Mouse (Mus musculus): ENCODE data around the gene Cog1. TPM values are rescaled to one million over a fixed set of nuclear protein-coding genes. Genes with fewer than 3 reads are reported as not detected.

The Cog1 gene
- total RNA-seq, 1 experiment, result 19.1 TPM

GRCm38 (mm10) chr11:113652516-113652915 lies 3.5 kb downstream of the Cog1 start:
- no peak overlapping the region for H3K27ac ChIP-seq (ENCODE audit: insufficient read depth, low read depth, low read length, poor library complexity, severe bottlenecking)
- H3K36me3 ChIP-seq (ENCODE audit: control insufficient read depth, insufficient read depth, low read length, poor library complexity, severe bottlenecking), result peaks cover 35% of the 10 kb centered on the region
- H3K4me3 ChIP-seq (ENCODE audit: insufficient read depth in 1 of 2, low read depth in 1 of 2, low read length in 2 of 2, poor library complexity in 1 of 2, severe bottlenecking in 1 of 2), result no peak overlapping the region
- H3K9ac ChIP-seq (ENCODE audit: insufficient read depth, low read depth, low read length, poor library complexity, severe bottlenecking), result no peak overlapping the region
- in situ Hi-C loops (cut with MboI; ENCODE audit: low sequenced_read_pairs in 2 of 2, unreplicated experiment in 2 of 2), result no loop called here
- no peaks in the 10 kb centered on the region for H3K9me3 ChIP-seq (ENCODE audit: control insufficient read depth, insufficient read depth, low read depth, low read length)
- DNase-seq (ENCODE audit: low read depth, low spot score), result no peak
- TF ChIP-seq HCFC1 (IDR thresholded peaks at IDR 0.05; ENCODE audit: borderline replicate concordance, insufficient read depth, low read length), result no peak
- TF ChIP-seq ZNF384 (IDR thresholded peaks at IDR 0.05; ENCODE audit: low read depth, low read length), result no peak
- TF ChIP-seq MAFK (IDR thresholded peaks at IDR 0.05; ENCODE audit: insufficient read depth, low read depth, low read length), result no peak
- no peak for TF ChIP-seq CHD2 (IDR thresholded peaks at IDR 0.05; ENCODE audit: low read depth, low read length)
- no peak for TF ChIP-seq ZC3H11A (IDR thresholded peaks at IDR 0.05; ENCODE audit: borderline replicate concordance, low read depth, low read length)
- H3K4me1 ChIP-seq (ENCODE audit: control insufficient read depth in 2 of 2, insufficient read depth in 2 of 2, low read length in 2 of 2, poor library complexity in 1 of 2), result peaks cover 5 to 11% of the 10 kb centered on the region in 2 experiments; a peak in 2 of 4 replicates

GRCm38 (mm10) chr11:113654105-113654504 lies 5.1 kb downstream of the Cog1 start:
- Histone ChIP-seq H3K4me1 (ENCODE audit: control insufficient read depth in 2 of 2, insufficient read depth in 2 of 2, low read length in 2 of 2, poor library complexity in 1 of 2) (peaks cover 3 to 12% of the 10 kb centered on the region in 2 experiments; a peak in 2 of 4 replicates), H3K9ac (ENCODE audit: insufficient read depth, low read depth, low read length, poor library complexity, severe bottlenecking) (no peak overlapping the region), H3K27ac (ENCODE audit: insufficient read depth, low read depth, low read length, poor library complexity, severe bottlenecking) (no peak overlapping the region), H3K4me3 (ENCODE audit: insufficient read depth in 1 of 2, low read depth in 1 of 2, low read length in 2 of 2, poor library complexity in 1 of 2, severe bottlenecking in 1 of 2) (no peak overlapping the region), H3K36me3 (ENCODE audit: control insufficient read depth, insufficient read depth, low read length, poor library complexity, severe bottlenecking) (peaks cover 46% of the 10 kb centered on the region), H3K9me3 (ENCODE audit: control insufficient read depth, insufficient read depth, low read depth, low read length) (no peaks in the 10 kb centered on the region)
- no peak for TF ChIP-seq ZNF384 (IDR thresholded peaks at IDR 0.05; ENCODE audit: low read depth, low read length)
- TF ChIP-seq HCFC1 (IDR thresholded peaks at IDR 0.05; ENCODE audit: borderline replicate concordance, insufficient read depth, low read length), result no peak
- in situ Hi-C loops (cut with MboI; ENCODE audit: low sequenced_read_pairs in 2 of 2, unreplicated experiment in 2 of 2), result no loop called here
- DNase-seq (ENCODE audit: low read depth, low spot score), result no peak

- H3K9ac ChIP-seq (ENCODE audit: insufficient read depth, low read depth, low read length, poor library complexity, severe bottlenecking), result no peak overlapping the region
- no peak overlapping the region for H3K27ac ChIP-seq (ENCODE audit: insufficient read depth, low read depth, low read length, poor library complexity, severe bottlenecking)
- peaks cover 50% of the 10 kb centered on the region for H3K36me3 ChIP-seq (ENCODE audit: control insufficient read depth, insufficient read depth, low read length, poor library complexity, severe bottlenecking)
- no peak for DNase-seq (ENCODE audit: low read depth, low spot score)
- peaks cover 5 to 13% of the 10 kb centered on the region in 2 experiments; a peak in 3 of 4 replicates for H3K4me1 ChIP-seq (ENCODE audit: control insufficient read depth in 2 of 2, insufficient read depth in 2 of 2, low read length in 2 of 2, poor library complexity in 1 of 2)
- TF ChIP-seq MAFK (IDR thresholded peaks at IDR 0.05; ENCODE audit: insufficient read depth, low read depth, low read length) (no peak), CHD2 (IDR thresholded peaks at IDR 0.05; ENCODE audit: low read depth, low read length) (no peak), ZC3H11A (IDR thresholded peaks at IDR 0.05; ENCODE audit: borderline replicate concordance, low read depth, low read length) (no peak), HCFC1 (IDR thresholded peaks at IDR 0.05; ENCODE audit: borderline replicate concordance, insufficient read depth, low read length) (no peak), ZNF384 (IDR thresholded peaks at IDR 0.05; ENCODE audit: low read depth, low read length) (no peak)
- H3K9me3 ChIP-seq (ENCODE audit: control insufficient read depth, insufficient read depth, low read depth, low read length), result no peaks in the 10 kb centered on the region
- H3K4me3 ChIP-seq (ENCODE audit: insufficient read depth in 1 of 2, low read depth in 1 of 2, low read length in 2 of 2, poor library complexity in 1 of 2, severe bottlenecking in 1 of 2), result no peak overlapping the region
- in situ Hi-C loops (cut with MboI; ENCODE audit: low sequenced_read_pairs in 2 of 2, unreplicated experiment in 2 of 2), result no loop called here
Measured at GRCm38 (mm10) chr11:113654561-113655270, 5.7 kb downstream of the Cog1 start.

- H3K36me3 ChIP-seq (ENCODE audit: control insufficient read depth, insufficient read depth, low read length, poor library complexity, severe bottlenecking), result peaks cover 59% of the 10 kb centered on the region
- H3K4me3 ChIP-seq (ENCODE audit: insufficient read depth in 1 of 2, low read depth in 1 of 2, low read length in 2 of 2, poor library complexity in 1 of 2, severe bottlenecking in 1 of 2), result no peak overlapping the region
- peaks cover 2 to 4% of the 10 kb centered on the region in 2 experiments; a peak in 2 of 4 replicates for H3K4me1 ChIP-seq (ENCODE audit: control insufficient read depth in 2 of 2, insufficient read depth in 2 of 2, low read length in 2 of 2, poor library complexity in 1 of 2)
- no peak overlapping the region for H3K27ac ChIP-seq (ENCODE audit: insufficient read depth, low read depth, low read length, poor library complexity, severe bottlenecking)
- in situ Hi-C loops (cut with MboI; ENCODE audit: low sequenced_read_pairs in 2 of 2, unreplicated experiment in 2 of 2), result no loop called here
- no peaks in the 10 kb centered on the region for H3K9me3 ChIP-seq (ENCODE audit: control insufficient read depth, insufficient read depth, low read depth, low read length)
- no peak for DNase-seq (ENCODE audit: low read depth, low spot score)
- H3K9ac ChIP-seq (ENCODE audit: insufficient read depth, low read depth, low read length, poor library complexity, severe bottlenecking), result no peak overlapping the region
- TF ChIP-seq ZC3H11A (IDR thresholded peaks at IDR 0.05; ENCODE audit: borderline replicate concordance, low read depth, low read length) (no peak), CHD2 (IDR thresholded peaks at IDR 0.05; ENCODE audit: low read depth, low read length) (no peak), HCFC1 (IDR thresholded peaks at IDR 0.05; ENCODE audit: borderline replicate concordance, insufficient read depth, low read length) (no peak), ZNF384 (IDR thresholded peaks at IDR 0.05; ENCODE audit: low read depth, low read length) (no peak), MAFK (IDR thresholded peaks at IDR 0.05; ENCODE audit: insufficient read depth, low read depth, low read length) (no peak)
Measured at GRCm38 (mm10) chr11:113656511-113656932, 7.6 kb downstream of the Cog1 start.
